Mouse (Mus musculus) urinary bladder, postnatal 36 days (tissue): ENCODE results near the gene Slc25a44.
"Not testable (repeated sequence)": the region's sequence is repeated elsewhere in the genome, so short reads cannot be mapped to it uniquely, and the experiment has no call there.

ENCODE experiments used
- DNase-seq, 2 experiments: peaks; one replicate each; pipeline ENCODE4 v3.0.0; 2022; ENCODE audit warnings: low spot score in 2 of 2, mixed read lengths in 1 of 2

Gene Slc25a44

DNA sequence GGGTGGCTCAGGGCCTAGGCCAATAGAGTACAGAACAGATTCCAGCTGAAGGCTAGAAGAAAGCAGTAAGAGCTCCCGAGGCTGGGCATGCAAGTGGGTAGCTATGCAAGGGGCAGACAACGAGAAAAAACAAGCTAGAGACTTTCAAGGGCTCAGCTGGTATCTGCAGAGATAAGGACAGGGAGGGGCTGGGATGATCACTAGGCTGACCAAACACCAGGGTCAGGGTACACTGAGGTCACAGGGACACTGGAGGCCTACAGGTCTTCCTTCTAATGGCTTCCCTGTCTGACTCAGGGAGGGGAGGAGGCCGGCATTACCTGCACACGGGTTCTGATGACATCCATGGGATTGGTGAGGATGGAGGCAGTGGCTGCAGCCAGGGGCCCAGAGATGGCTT is 9.3 kb downstream of the Slc25a44 start:
- DNase-seq = no peak

DNA sequence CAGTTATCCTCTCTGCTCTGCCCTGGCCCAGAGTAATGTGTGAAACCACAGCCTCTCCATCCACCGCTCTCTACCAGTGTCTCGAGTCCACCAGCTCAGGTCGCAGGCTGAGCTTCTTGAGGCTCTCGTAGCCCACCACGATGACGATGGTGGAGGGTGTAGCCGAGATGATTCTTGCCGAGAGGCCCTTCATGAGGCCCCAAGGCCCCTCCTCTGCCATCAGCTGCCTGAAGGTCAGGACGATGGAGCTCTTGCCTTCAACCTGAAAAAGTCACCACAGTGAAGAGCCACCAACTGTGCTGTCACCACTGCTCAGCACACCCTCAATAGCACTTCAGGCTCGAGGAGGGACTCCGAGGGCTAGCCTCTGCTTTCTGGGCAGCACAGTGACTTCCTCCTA is 12.3 kb downstream of the Slc25a44 start:
- no peak for DNase-seq

DNA sequence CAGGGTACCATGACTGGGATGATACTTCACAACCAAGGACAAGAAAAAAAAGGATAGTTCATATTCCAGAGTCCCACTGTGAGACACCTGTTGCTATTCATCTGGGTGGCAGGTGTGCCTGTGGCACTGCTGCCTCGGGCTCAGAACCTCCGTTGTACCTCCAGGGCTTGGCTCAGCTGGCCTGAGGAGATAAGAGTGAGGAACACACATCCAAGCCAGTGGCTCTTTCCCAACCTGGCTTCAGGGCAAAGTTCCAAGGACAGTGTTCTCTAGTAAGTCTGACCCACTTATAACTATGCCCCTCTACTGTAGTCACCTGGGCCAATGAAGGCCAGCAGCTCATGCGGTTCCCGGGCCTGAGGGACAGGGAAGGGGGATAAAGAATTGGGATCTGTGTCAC is 13.3 kb downstream of the Slc25a44 start:
- DNase-seq = no peak

DNA sequence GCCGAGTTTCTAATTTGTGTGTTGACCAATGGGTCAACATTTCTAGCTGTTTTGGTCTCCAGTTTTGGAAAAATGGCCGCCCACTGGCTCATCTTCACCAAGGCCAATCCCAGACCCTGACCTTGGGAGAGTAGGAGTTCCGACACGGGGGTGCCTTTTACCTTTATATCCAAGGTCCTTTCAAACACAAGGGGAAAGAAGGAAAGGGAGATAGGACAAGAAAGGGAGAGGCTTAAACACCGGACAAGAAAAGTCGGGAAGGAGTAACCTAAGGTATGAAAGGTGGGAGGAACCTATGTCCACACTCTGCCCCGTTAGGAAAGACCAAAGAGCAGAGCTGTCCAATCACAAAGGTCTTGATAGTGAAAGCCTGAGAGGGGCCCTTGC is 14.3 kb downstream of the Slc25a44 start:
- no peak for DNase-seq

DNA sequence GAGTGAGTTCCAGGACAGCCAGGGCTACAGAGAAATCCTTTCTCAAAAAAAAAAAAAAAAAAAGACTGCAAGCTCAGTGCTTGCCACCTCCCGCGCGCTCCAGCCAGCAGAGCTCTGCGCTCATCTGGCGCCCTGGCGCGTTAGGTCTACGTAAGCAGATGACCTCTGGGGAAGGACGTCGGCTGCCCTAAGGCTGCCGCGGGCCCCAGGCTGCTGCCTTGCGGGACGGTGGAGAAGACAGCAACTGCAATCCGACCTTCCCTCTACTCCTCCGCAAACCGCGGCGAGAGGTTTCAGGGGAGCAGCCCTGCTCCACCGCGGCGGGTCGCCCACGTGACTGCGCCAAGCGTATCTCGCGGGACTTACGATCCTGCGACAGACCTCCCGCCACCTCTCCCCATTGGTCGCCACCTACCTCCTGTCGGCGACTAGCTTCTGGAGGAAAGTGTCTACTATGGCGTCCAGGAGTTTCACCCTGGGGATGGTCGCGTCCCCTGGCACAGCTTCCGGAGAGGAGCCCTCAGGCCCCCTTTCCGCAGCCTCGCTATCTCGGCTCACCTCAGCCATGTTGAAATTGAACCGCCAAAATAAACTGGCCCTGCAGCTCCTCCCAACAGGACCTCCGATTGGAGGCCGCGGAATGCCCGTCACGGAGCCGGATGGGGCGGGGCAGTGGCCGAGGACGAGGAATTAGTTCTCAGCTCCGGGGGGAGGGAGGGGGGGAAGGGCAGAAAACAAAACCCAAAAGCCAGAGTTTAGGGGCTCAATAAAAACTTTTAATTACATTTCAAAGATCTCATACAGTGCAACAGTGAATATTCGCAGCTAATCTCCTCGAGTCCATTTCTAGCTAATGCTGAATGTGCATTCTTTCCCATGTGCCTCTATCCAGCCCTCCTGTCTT is 14.9 kb downstream of the Slc25a44 start, which contains the start of gene Pmf1:
TSS of gene Pmf1 (minus strand) at position 591 of the 904 bp plus-strand sequence.
- DNase-seq = peak; percentile 87 to 94

DNA sequence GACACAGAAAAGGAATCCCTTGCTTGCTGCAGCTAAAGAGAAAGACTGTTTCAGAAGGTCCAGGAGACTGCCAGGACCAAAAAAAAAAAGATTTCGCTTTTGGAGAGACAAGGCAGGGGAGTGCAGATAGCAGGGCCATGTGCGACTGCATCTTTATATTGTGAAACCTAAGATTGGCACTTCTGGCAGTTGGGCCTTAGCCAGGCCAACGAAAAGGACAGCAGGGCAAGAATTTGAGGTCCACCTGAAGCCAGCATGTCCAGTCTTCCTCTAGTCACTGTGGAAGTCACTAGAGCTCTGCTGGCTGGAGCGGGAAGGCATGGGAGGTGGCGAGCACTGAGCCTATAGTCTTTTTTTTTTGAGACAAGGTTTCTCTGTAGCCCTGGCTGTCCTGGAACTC is 16.0 kb downstream of the Slc25a44 start:
- DNase-seq = no peak

DNA sequence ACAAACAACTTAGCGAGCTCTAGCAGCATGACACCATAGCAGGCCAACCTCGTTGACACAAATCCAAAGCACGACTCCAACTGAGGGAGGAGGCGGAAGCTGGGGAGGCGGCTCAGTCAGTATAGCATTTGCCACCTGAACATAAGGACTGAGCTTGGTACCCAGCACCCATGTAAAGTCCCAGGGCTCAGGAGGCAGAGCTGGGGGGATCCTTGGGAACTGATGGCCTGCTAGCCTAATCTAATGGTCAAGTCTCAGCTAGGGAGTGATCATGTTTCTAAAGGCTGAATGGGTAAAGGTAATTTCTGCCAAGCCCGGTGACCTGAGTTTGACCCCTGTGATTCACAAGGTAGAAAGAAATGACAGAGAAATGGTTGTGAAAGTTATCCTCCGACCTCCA is 17.4 kb downstream of the Slc25a44 start:
- DNase-seq = no peak

DNA sequence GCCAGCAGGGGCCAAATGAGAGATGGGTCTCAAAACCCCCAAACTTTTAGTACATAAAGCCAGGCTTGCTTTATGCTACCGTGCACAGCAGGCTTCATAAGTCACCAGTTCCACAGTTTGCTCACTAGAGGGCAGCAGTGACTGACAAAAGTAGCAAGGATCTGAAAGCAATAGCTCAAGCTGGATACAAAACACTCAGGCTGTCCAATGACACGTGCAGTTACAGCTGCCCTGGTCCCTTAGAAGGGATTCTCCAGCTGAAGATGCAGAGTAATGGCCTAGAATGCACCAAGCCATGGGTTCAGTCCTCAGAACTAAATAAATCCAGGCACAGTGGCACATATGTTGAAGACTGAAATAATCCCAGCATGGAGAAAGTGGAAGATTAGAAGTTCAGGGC is 17.8 kb downstream of the Slc25a44 start:
- peak; percentile 36 to 56 for DNase-seq

DNA sequence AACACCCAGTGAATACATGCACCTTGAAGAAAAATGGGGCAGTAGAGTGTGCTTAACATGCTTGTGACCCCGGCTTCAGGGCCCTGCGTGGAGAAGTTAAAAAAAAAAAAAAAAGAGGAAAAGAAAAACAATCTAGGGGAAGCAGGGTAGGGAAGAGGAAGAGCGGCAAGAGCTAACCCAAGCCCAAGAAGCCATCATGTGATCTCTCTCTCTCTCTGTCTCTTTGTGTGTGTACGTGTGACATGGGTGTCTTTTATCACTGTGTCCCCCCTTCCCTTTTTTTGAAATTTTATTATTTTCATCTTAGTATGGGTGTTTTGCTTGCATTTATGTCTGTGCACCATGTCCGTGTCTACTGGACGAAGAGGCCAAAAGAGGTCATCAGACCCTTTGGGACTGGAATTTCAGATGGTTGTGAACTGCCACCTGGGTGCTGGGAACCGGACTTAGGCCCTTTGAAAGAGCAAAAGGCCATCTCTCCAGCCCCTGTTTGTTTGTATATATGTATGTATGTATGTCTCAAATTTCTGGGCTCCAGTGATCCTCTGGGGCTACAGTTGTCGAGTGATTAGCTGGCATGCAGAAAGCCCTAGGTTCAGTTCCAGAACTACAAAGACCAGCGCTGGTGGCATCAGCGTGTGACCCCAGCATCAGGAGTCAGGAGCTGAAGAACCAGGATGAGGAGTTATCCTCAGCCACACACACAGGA is 21.3 kb downstream of the Slc25a44 start:
- no peak for DNase-seq

DNA sequence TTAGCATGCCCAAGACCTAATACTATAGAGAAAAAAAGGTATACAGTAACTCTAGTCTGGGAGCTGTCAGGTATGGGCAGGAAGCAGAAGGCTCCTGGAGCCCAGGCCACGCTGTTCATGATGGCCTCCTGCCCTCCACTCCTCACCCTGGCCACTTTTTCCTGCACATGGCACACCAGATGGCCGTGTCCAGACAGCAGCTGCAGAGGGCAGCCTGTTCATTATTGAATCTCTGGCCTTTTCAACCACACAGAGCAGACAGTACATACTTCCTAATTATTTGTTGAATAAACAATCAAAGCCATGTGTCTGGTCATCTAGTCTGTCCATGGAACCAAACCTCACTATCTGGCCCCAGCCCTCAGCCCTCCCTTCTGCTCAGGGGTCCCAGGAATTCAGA is 26.3 kb downstream of the Slc25a44 start:
- DNase-seq = no peak

DNA sequence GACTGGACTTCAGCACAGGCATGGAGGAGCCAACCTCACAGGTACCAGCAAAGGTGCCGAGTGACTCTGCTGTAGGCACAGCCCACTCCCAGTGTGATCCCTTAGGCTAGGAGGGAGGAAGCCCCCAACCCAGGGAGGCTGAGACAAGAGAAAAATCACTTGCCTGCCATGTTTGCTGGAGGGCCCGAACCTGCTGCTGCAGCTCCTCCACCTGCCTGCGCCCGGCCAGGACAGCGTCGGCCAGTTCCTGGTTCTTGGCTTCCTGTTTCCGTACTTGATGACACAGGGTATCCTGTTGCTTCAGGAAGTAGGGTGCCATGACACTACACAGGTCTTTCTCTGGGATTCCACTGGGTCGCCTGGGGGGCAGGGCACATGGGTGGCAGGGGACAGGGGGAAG is 29.2 kb downstream of the Slc25a44 start:
- DNase-seq = no peak

DNA sequence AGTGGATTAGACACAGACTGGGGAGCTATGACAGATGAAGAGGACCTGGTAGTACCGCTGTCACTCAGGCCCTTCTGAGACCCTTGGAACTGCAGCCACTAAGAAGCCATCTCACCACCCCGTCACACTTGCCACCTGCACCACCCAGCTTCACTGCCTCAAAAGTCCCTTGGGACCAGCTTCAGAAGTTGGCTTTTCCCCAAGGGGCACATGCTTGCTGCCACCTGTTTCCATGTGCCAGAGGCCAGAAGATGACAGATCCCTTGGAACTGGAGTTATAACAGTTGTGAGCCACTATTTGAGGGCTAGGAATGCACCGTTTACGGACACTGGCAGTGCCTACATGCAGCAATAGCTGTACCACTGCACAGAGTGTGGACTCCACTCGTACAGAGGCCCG is 29.7 kb downstream of the Slc25a44 start:
- DNase-seq = no peak

DNA sequence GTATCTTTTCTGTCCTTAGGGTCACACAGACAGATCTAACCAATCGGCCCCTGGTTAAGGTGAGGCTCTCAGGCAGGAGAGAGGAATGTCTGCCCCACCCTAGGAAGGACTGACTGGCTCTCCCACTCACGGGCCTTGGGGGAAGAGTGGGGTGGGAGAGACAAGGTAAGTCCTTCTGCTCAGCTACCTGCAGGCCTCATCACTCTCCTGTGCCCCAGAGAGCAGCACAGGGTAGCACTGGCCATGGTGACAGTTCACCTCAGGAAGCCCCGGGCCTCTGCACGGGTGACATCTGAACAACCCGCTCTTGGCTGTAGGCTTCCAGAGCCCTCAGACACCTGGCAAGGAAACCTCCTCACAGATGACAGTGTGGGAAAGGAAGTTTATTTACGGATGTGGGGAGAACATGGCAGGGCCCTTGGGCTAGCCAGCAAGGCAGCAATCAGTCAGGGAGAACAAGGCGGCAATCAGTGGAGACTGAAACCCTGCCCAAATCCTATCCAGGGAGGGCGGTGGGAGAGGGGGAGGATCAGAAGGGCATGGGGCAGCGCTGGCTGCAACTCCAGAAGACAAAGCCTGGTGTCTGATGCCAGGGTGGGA is 31.1 kb downstream of the Slc25a44 start:
- no peak for DNase-seq

DNA sequence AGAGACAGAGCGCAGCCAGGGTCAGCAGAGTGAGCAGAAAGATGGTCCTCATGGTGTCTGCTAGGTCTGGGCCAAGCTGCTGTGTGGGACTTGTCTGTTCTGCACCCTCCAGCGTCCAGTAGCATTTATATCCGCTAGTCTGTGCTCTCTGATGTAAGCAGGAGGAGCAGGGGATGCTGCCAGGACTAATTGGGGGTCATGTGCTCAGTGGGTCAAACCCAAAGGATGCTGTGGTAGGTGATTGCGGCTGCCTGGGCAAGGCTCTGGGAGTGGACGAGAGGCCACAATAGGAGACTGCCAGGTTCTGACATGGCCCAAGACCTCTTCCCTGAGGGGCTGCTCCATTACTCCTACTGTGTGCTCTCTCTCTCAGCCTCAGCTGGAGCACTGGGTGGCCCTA is 40.6 kb downstream of the Slc25a44 start, which contains the start of gene Bglap:
TSS of gene Bglap (minus strand) at position 101 of the 400 bp plus-strand sequence.
- DNase-seq = no peak

DNA sequence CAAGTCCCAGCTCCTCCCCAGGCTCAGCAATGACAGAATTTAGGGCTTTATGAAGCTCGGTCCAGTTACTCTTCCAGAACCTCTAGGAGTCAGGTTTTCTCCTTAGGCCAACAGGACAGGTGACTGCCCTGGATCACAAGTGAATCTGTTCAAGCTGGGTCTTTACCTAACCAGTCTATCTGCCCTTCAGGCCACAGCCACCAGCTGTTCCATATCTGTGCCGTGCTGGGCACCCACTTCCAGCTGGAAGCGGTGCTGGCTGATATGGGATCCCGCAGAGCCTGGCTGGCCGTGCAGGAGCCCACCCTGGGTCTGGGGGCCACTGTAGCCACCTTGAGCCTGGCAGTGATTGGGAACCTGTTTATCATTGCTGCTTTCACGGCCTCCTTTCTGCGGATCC is 42.6 kb downstream of the Slc25a44 start:
- not testable (repeated sequence) for DNase-seq

DNA sequence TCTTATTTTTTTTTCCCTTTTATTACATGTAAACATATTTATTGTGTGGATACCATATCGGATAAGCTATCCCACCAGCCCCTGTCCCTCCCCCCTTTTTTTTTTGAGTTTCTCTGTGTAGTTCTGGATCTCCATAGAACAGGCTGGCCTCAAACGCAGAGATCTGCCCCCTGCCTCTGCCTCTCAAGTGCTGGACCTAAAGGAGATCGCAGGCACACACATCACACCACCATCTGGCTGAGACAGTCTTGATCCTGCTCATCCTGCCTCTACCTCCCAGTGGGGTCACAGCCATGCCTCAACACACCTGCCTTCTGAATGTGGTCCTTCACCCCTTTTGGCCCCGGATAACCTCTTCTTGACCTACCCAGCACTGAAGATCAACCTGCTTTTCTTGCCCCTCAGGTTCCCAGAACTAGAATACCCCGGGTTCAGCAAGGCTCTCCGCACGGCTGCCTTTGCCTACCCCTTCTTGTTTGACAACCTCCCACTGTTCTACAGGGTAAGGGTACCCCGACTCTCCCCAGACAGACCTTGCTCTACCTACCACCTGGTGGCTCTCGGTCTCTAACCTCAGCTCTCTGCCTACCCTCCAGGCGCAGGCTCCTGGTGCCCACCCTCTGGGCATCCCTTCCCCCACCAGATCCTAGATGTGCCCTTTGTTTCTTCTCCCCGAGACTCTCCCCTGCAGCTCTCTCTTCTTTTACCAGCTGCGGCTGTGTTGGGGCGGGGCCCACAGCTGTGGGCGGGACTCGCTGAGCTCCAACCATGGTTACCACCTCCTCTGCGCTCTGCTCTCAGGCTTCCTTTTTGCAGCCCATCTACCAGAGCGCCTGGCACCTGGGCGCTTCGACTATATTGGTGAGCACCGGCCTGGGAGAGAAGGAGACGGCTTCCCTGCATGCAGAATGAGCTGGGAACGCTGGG is 43.3 kb downstream of the Slc25a44 start:
- peak in 1 of 2 experiments; percentile 22 for DNase-seq

DNA sequence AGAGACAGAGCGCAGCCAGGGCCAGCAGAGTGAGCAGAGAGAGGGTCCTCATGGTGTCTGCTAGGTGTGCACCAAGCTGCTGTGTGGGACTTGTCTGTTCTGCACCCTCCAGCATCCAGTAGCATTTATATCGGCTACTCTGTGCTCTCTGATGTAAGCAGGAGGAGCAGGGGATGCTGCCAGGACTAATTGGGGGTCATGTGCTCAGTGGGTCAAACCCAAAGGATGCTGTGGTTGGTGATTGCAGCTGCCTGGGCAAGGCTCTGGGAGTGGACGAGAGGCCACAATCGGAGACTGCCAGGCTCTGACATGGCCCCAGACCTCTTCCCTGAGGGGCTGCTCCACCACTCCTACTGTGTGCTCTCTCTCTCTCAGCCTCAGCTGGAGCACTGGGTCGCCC is 46.3 kb downstream of the Slc25a44 start, which contains the start of gene Bglap2:
TSS of gene Bglap2 (minus strand) at position 101 of the 400 bp plus-strand sequence.
- not testable (repeated sequence) for DNase-seq

DNA sequence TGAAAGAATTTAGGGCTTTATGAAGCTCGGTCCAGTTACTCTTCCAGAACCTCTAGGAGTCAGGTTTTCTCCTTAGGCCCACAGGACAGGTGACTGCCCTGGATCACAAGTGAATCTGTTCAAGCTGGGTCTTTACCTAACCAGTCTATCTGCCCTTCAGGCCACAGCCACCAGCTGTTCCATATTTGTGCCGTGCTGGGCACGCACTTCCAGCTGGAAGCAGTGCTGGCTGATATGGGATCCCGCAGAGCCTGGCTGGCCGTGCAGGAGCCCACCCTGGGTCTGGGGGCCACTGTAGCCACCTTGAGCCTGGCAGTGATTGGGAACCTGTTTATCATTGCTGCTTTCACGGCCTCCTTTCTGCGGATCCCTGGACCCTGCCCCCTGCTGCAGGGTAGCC is 48.3 kb downstream of the Slc25a44 start:
- not testable (repeated sequence) for DNase-seq

DNA sequence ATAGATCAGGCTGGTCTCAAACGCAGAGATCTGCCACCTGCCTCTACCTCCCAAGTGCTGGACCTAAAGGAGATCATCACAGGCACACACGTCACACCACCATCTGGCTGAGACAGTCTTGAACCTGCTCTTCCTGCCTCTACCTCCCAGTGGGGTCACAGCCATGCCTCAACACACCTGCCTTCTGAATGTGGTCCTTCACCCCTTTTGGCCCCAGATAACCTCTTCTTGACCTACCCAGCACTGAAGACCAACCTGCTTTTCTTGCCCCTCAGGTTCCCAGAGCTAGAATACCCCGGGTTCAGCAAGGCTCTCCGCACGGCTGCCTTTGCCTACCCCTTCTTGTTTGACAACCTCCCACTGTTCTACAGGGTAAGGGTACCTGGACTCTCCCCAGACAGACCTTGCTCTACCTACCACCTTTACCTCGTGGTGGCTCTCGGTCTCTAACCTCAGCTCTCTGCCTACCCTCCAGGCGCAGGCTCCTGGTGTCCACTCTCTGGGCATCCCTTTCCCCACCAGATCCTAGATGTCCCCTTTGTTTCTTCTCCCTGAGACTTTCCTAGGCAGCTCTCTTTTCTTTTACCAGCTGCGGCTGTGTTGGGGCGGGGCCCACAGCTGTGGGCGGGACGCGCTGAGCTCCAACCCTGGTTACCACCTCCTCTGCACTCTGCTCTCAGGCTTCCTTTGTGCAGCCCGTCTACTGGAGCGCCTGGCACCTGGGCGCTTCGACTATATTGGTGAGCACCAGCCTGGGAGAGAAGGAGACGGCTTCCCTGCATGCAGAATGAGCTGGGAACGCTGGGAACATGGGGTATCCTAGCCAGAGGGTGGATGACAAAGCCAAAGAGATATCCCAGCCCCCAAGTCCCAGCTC is 49.0 kb downstream of the Slc25a44 start:
- DNase-seq = not testable (repeated sequence)

DNA sequence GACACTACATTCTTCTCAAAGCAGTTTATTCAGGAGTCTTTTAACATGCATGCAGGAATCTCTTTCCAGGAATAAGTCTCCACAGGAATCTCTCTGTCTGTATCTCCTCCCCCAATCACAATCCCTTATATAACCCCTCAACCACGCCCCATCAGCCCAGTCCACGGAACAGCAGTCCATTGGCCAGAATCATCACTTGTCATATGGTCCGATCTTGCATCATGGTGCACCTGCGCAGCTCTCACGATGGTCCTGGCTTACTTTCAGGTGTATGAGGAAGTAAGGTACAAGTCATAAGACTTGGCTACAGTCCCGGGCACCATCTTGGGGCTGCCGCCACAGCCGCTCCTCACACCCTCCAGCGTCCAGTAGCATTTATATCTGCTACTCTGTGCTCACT is 52.3 kb downstream of the Slc25a44 start, which contains the start of gene Bglap3:
TSS of gene Bglap3 (minus strand) at position 101 of the 400 bp plus-strand sequence.
- DNase-seq = not testable (repeated sequence)
